Comparison of ENCODE assay signal across 16 mouse cellular contexts in the genomic region with DNA sequence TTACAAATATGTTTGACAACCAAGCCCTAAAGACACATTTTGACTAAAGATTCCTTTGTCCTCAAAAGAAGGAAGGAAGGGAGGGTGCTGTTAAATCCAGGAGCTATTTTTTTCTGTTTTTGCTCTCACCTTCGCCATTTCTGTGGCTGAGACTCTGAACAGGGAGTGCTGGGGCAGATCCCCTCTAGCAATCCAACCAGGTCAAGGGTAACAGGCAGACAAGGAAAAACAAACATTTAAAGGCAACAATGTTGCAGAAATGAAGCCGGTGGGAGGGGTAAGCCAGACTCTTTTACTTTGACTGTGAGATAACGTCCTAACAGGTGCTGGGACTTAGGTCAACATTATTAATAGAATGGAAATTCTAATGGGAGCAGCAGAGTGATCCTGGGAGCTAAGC.
"Had no signal": no experiment of that assay in that cellular context is flagged by ENCODE, and none has a peak within 500 bp of the region (broad histone marks: within the 10 kb centered on the region; RNA-seq: fewer than 3 reads in every experiment).

No protein-coding gene starts in this region.

- H3K4me1 ChIP-seq: limb, embryonic 13.5 days; midbrain, embryonic 15.5 days; neural tube, embryonic 13.5 days had no signal

- H3K4me3 ChIP-seq: layer of hippocampus, adult 2 months; limb, embryonic 13.5 days; midbrain, embryonic 15.5 days; neural tube, embryonic 13.5 days had no signal

- H3K4me2 ChIP-seq: limb, embryonic 13.5 days; lung, embryonic 14.5 days; midbrain, embryonic 11.5 days; midbrain, embryonic 15.5 days; neural tube, embryonic 13.5 days had no signal

- DNase-seq: kidney, adult 18-20 months; kidney, postnatal 10 days; kidney, postnatal 4 days; left cerebral cortex, postnatal 4 days; lung, embryonic 14.5 days; lung, postnatal 10 days; lung, postnatal 4 days; retina, postnatal 1 day; thymus, adult 18-20 months; thymus, postnatal 14 days had no signal

- ATAC-seq: midbrain, embryonic 15.5 days had no signal

- H3K27me3 ChIP-seq: limb, embryonic 13.5 days; midbrain, embryonic 15.5 days; neural tube, embryonic 13.5 days had no signal

- H3K27ac ChIP-seq: layer of hippocampus, adult 2 months; limb, embryonic 13.5 days; liver, embryonic 14.5 days; midbrain, embryonic 15.5 days; neural tube, embryonic 13.5 days had no signal

- H3K9ac ChIP-seq: limb, embryonic 13.5 days; liver, embryonic 14.5 days; lung, embryonic 14.5 days; midbrain, embryonic 15.5 days; neural tube, embryonic 13.5 days had no signal

- H3K36me3 ChIP-seq: limb, embryonic 13.5 days; midbrain, embryonic 15.5 days; neural tube, embryonic 13.5 days had no signal

- H3K9me3 ChIP-seq: limb, embryonic 13.5 days; midbrain, embryonic 15.5 days; neural tube, embryonic 13.5 days had no signal
